Mouse (Mus musculus): ENCODE measurements around the gene Snorc. TPM values are rescaled to one million over a fixed set of nuclear protein-coding genes. Genes with fewer than 3 reads are reported as not detected.
A peak's percentile ranks its signal among the peaks of the same experiment; 100 is the strongest.

The Snorc gene
- polyA plus RNA-seq, 1 experiment from 2014 or later, result not detected

- Histone ChIP-seq H3K27me3 (replicated peaks; ENCODE audit: control insufficient read depth, insufficient read depth, low read length) (peaks cover 16% of the 10 kb centered on the region), H3K9ac (ENCODE audit: low read depth, low read length) (no peak overlapping the region), H3K4me3 (ENCODE audit: low read length) (no peak overlapping the region), H3K36me3 (ENCODE audit: control insufficient read depth, insufficient read depth, low read length) (no peaks in the 10 kb centered on the region), H3K4me1 (ENCODE audit: control insufficient read depth, insufficient read depth, low read length) (peaks cover 9% of the 10 kb centered on the region), H3K27ac (ENCODE audit: low read length) (no peak overlapping the region), H3K9me3 (ENCODE audit: control insufficient read depth, low read length) (0 out of 2 replicates have a peak, but pooled peaks cover under 1% of the 10 kb centered on the region), H3K4me2 (ENCODE audit: low read depth, low read length) (no peak overlapping the region)
- ATAC-seq, result no peak
- WGBS, result 65% methylated on average over 6 of the region's 6 CpGs
Measured at GRCm38 (mm10) chr1:87507857-87508256, 37.8 kb downstream of the Snorc start.

GRCm38 (mm10) chr1:87508591-87509560, 38.8 kb downstream of the Snorc start:
- Histone ChIP-seq H3K4me3 (ENCODE audit: low read length) (peak overlapping the region; percentile 75), H3K9ac (ENCODE audit: low read depth, low read length) (peak overlapping the region; percentile 74), H3K27ac (ENCODE audit: low read length) (no peak overlapping the region), H3K4me2 (ENCODE audit: low read depth, low read length) (peak overlapping the region; percentile 100), H3K9me3 (ENCODE audit: control insufficient read depth, low read length) (0 out of 2 replicates have a peak, but pooled peaks cover 4% of the 10 kb centered on the region), H3K36me3 (ENCODE audit: control insufficient read depth, insufficient read depth, low read length) (no peaks in the 10 kb centered on the region), H3K27me3 (replicated peaks; ENCODE audit: control insufficient read depth, insufficient read depth, low read length) (peaks cover 16% of the 10 kb centered on the region), H3K4me1 (ENCODE audit: control insufficient read depth, insufficient read depth, low read length) (peaks cover 9% of the 10 kb centered on the region)
- peak; percentile 7; the same call in 1 of the 2 replicates for ATAC-seq
- WGBS, result 25% methylated on average over 26 of the region's 26 CpGs

GRCm38 (mm10) chr1:87509561-87510165, 39.6 kb downstream of the Snorc start, which contains the start of gene Neu2:
Gene Neu2, plus strand, starts transcription at chr1:87509889.
- Histone ChIP-seq H3K4me1 (ENCODE audit: control insufficient read depth, insufficient read depth, low read length) (peaks cover 9% of the 10 kb centered on the region), H3K9ac (ENCODE audit: low read depth, low read length) (peak within 1 kb of the TSS; percentile 74), H3K27ac (ENCODE audit: low read length) (no peak within 1 kb of the TSS), H3K4me3 (ENCODE audit: low read length) (peak within 1 kb of the TSS; percentile 75), H3K27me3 (replicated peaks; ENCODE audit: control insufficient read depth, insufficient read depth, low read length) (peaks cover 16% of the 10 kb centered on the region), H3K36me3 (ENCODE audit: control insufficient read depth, insufficient read depth, low read length) (no peaks in the 10 kb centered on the region), H3K9me3 (ENCODE audit: control insufficient read depth, low read length) (0 out of 2 replicates have a peak, but pooled peaks cover 4% of the 10 kb centered on the region), H3K4me2 (ENCODE audit: low read depth, low read length) (peak within 1 kb of the TSS; percentile 100)
- peak; percentile 37 for ATAC-seq
- WGBS, result 3% methylated on average over 56 of the region's 56 CpGs

DNA sequence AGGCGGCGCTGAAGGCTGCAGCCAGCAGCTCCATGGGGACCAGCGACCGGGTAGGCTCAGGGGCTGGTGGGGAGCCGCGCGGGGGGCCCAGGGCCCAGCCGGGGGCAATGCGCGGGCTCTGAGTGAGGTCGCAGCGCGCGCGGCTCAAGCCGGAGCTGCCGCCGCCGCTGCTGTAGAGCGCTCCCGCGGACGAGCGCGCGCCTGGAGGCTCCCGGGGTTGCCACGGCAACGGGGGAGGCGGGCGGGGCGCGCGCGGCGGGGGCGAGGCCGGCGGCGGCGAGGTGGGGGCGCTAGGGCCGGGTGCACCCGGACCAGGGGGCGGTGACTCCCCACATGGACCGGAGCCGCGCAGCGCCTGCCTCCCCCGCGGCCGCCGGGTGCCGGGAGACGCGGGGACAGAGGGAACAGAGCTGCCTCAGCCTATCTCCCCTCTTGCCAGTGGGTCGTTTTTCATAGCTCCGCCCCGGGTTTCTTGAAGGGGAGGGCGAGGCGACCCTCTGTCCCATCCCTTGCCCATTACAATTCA, 40.2 kb downstream of the Snorc start:
- Histone ChIP-seq H3K27ac (ENCODE audit: low read length) (no peak overlapping the region), H3K9ac (ENCODE audit: low read depth, low read length) (peak overlapping the region; percentile 74), H3K27me3 (replicated peaks; ENCODE audit: control insufficient read depth, insufficient read depth, low read length) (peaks cover 16% of the 10 kb centered on the region), H3K4me2 (ENCODE audit: low read depth, low read length) (peak overlapping the region; percentile 100), H3K36me3 (ENCODE audit: control insufficient read depth, insufficient read depth, low read length) (no peaks in the 10 kb centered on the region), H3K9me3 (ENCODE audit: control insufficient read depth, low read length) (0 out of 2 replicates have a peak, but pooled peaks cover 4% of the 10 kb centered on the region), H3K4me3 (ENCODE audit: low read length) (peak overlapping the region; percentile 75), H3K4me1 (ENCODE audit: control insufficient read depth, insufficient read depth, low read length) (peaks cover 9% of the 10 kb centered on the region)
- WGBS, result under 1% methylated on average over 38 of the region's 61 CpGs
- ATAC-seq, result peak; percentile 87

DNA sequence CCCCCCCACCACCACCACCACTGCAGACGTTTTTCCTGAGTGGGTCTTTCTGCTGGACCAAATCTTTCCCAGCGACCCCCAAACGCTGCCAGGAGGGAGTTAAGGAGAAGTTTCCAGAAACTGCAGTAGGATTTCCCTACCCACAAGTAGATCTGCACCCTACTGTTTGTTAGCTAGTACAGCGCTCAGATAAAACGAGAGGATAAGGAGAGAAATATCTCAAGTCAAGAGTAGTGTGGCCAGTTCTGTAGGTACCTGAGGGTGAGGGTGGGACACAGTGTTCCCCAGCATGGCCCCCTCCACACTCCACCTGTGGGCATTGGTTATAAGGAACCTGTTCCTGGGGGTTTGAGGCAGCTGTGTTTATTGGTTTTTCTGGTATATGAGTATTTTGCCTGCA, 40.8 kb downstream of the Snorc start:
- Histone ChIP-seq H3K4me2 (ENCODE audit: low read depth, low read length) (no peak overlapping the region), H3K27me3 (replicated peaks; ENCODE audit: control insufficient read depth, insufficient read depth, low read length) (peaks cover 16% of the 10 kb centered on the region), H3K4me3 (ENCODE audit: low read length) (no peak overlapping the region), H3K36me3 (ENCODE audit: control insufficient read depth, insufficient read depth, low read length) (no peaks in the 10 kb centered on the region), H3K9me3 (ENCODE audit: control insufficient read depth, low read length) (0 out of 2 replicates have a peak, but pooled peaks cover 4% of the 10 kb centered on the region), H3K27ac (ENCODE audit: low read length) (no peak overlapping the region), H3K4me1 (ENCODE audit: control insufficient read depth, insufficient read depth, low read length) (peaks cover 9% of the 10 kb centered on the region), H3K9ac (ENCODE audit: low read depth, low read length) (no peak overlapping the region)
- 20% methylated on average over 5 of the region's 5 CpGs for WGBS
- no peak for ATAC-seq

GRCm38 (mm10) chr1:87520467-87520866, 50.4 kb downstream of the Snorc start:
- ATAC-seq, result no peak
- Histone ChIP-seq H3K4me3 (ENCODE audit: low read length) (no peak overlapping the region), H3K4me1 (ENCODE audit: control insufficient read depth, insufficient read depth, low read length) (no peaks in the 10 kb centered on the region), H3K4me2 (ENCODE audit: low read depth, low read length) (no peak overlapping the region), H3K27me3 (replicated peaks; ENCODE audit: control insufficient read depth, insufficient read depth, low read length) (no peaks in the 10 kb centered on the region), H3K27ac (ENCODE audit: low read length) (no peak overlapping the region), H3K9ac (ENCODE audit: low read depth, low read length) (no peak overlapping the region), H3K9me3 (ENCODE audit: control insufficient read depth, low read length) (no peaks in the 10 kb centered on the region), H3K36me3 (ENCODE audit: control insufficient read depth, insufficient read depth, low read length) (no peaks in the 10 kb centered on the region)

GRCm38 (mm10) chr1:87521523-87521922, 51.5 kb downstream of the Snorc start:
- no peaks in the 10 kb centered on the region for H3K27me3 ChIP-seq (replicated peaks; ENCODE audit: control insufficient read depth, insufficient read depth, low read length)
- no peak overlapping the region for H3K4me2 ChIP-seq (ENCODE audit: low read depth, low read length)
- 50% methylated on average over 1 of the region's 1 CpGs for WGBS
- H3K4me3 ChIP-seq (ENCODE audit: low read length), result no peak overlapping the region
- no peak for ATAC-seq
- no peak overlapping the region for H3K27ac ChIP-seq (ENCODE audit: low read length)
- H3K36me3 ChIP-seq (ENCODE audit: control insufficient read depth, insufficient read depth, low read length), result no peaks in the 10 kb centered on the region
- no peaks in the 10 kb centered on the region for H3K9me3 ChIP-seq (ENCODE audit: control insufficient read depth, low read length)
- no peak overlapping the region for H3K9ac ChIP-seq (ENCODE audit: low read depth, low read length)
- no peaks in the 10 kb centered on the region for H3K4me1 ChIP-seq (ENCODE audit: control insufficient read depth, insufficient read depth, low read length)

- Histone ChIP-seq H3K36me3 (ENCODE audit: control insufficient read depth, insufficient read depth, low read length) (no peaks in the 10 kb centered on the region), H3K27ac (ENCODE audit: low read length) (no peak overlapping the region), H3K9ac (ENCODE audit: low read depth, low read length) (no peak overlapping the region), H3K27me3 (replicated peaks; ENCODE audit: control insufficient read depth, insufficient read depth, low read length) (no peaks in the 10 kb centered on the region), H3K4me1 (ENCODE audit: control insufficient read depth, insufficient read depth, low read length) (no peaks in the 10 kb centered on the region), H3K4me2 (ENCODE audit: low read depth, low read length) (no peak overlapping the region), H3K4me3 (ENCODE audit: low read length) (no peak overlapping the region), H3K9me3 (ENCODE audit: control insufficient read depth, low read length) (no peaks in the 10 kb centered on the region)
- no peak for ATAC-seq
- WGBS, result 89% methylated on average over 7 of the region's 7 CpGs
Measured at GRCm38 (mm10) chr1:87525041-87525440, 55.0 kb downstream of the Snorc start.

Measured in intestine, embryonic 16.5 days (tissue).